Mouse (Mus musculus): ENCODE data around the gene Armh4.
A peak's percentile ranks its signal among the peaks of the same experiment; 100 is the strongest.

The Armh4 gene

DNA sequence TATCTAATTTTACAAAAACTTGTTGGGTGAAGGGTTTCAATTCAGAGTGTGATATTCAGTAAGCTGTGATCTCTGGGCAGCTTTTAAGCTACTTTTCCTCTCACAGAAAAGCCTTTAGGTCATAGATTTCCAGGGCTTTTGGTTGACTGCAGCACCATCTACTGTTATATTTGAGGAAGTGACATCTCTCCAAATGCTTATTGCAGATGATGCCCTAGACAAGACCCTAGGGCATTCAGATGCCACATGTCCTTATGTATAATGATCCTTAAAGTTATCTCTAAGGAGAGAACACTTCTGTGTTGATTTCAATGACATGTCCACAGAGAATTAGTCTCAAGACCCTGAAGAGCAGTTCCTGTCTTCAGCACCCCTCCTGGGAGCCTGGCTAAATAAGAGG lies 49.2 kb downstream of the Armh4 start:
- DNase-seq (ENCODE audit: low read depth, low spot score): peak; percentile 77

DNA sequence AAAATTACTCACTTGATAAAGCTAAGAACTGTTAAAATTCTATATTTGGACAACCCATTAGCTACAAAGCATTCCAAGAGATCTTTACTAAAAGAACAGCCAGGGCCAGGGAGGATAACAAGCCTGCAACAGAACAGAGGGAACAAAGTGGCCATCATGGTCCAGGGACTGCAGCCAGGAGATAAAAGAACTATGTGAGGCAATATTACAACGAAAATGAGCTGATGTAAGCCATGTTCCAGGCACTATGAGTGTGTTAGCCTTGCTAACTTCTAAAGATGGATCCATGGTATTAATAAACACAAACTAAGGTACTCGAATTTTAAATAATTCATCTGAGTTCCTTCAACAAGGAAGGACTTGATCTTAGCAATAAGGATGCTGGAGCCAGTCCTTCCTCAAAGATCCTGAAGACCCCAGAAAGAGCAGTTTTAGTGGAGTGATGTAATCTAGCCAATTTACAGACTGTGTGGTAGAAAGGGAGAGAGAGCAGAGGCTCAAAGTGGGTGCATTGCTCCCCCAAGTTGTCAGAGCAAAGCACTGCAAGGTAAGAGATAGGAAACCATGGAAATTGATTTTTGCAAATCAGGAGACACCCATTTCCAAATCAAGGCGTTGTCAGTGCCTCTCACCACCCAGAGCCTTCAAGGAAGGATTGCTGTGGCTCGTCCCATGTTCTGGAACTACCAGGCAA lies 59.7 kb downstream of the Armh4 start:
- DNase-seq (ENCODE audit: low read depth, low spot score): peak; percentile 73

DNA sequence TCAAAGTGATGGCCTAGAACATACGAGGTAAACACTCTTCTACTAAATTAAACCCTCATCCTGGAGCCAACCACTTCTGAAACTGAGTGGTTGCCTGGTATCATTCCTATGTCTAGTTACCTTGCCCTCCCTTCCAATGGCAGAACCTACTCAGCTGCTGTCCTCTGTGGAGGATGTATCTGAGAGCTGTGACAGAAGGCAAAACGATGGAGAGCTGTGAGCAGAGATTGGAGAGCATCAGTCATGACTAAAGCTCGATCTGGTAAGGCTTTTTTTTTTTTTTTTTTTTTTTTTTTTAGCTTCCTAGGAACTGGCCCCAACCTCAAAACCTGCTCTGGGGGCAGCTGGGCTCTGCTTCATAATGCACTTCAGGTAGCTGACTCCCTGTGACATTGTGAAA lies 60.4 kb downstream of the Armh4 start:
- DNase-seq (ENCODE audit: low read depth, low spot score): peak; percentile 35

DNA sequence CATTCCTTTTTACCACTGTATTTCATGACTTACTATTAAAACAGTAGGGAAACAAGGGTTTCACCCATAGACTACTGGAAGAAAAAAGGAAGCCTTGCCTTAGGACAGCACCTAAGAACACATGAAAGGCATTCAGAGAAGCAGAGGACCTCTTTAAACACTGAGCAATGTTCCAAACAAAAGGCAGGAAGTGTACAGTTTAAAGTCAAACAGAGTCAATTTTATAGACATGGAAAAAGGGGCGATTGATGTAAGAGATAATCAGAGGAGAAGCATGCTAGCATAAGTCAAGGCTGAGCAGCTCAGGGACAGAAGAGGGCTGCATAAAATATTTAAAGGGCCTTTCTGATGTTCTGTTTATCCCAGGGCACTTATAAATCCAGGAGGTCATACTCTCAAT lies 61.9 kb downstream of the Armh4 start:
- no peak for DNase-seq (ENCODE audit: low read depth, low spot score)

DNA sequence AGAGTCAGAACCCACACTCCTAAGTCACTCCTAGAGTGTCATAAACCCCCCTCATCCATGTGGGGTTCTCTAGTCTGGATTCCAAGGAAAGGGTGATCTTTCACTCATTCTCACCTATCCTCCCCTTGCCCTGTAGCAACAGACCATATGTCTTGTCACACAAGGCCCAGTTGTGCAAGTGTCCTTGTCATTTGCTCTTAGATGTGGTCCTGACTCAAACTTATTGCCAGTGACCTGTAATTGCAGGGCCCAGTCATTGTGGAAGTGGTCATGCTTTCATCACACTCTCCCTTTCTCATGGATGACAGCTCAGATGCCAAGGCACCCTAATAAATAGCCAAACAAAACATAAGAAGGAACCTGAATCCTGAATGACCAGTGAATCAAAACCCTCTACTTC lies 63.5 kb downstream of the Armh4 start:
- no peak for DNase-seq (ENCODE audit: low read depth, low spot score)

DNA sequence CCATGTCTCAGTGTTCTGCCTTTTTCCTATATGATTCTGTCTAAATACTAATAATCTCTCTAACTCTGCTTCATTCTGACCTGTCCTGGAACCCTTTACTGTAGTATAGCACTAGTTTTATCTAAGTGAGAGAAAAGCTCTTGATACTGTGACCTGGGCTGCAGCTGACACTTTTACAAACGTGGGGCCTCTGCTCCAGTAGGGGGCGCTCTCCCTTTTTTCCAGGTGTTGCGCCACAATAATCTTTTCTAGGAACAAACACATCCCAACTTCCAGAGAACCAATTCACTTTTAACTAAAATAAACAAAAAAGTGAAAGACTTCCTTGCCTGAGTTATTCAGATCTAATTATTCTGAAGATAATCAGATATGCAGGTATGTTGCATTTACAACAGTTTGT lies 72.2 kb downstream of the Armh4 start:
- no peak for DNase-seq (ENCODE audit: low read depth, low spot score)

DNA sequence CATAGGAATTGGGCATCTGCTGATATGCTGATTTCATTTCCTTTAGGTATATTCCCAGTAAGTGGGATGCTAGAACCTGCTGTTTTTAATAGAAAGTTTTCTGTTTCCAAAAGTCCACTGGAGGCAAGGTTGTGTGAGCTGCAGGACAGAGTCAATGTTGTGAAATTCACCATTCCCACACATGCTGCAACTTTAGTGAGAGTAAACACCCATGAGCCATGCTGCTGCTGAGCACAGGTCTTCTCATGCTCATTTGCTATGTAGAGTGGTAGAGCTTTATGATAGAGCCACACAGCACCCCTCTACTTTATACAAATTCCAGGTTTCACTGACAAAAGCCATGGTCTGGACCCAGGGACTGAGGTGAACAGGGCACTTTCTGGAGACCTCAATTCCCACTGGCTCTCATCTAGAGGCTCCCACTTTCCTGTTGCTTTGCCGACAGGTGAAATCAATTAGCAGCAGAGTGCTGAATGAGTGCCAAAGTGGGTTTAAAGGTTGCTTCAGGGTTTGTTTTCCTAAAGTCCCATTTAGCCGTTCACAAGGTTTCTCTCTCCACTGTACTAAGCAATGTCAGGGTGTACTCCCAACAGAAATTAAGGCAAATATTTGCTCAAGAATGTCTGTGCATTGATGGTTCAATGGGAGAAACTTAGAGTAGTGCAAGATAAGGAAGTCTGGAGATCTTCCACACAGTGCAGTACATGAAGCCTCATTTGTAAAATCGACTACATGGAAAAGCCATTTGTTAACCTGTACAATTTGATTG lies 79.6 kb downstream of the Armh4 start:
- no peak for DNase-seq (ENCODE audit: low read depth, low spot score)

DNA sequence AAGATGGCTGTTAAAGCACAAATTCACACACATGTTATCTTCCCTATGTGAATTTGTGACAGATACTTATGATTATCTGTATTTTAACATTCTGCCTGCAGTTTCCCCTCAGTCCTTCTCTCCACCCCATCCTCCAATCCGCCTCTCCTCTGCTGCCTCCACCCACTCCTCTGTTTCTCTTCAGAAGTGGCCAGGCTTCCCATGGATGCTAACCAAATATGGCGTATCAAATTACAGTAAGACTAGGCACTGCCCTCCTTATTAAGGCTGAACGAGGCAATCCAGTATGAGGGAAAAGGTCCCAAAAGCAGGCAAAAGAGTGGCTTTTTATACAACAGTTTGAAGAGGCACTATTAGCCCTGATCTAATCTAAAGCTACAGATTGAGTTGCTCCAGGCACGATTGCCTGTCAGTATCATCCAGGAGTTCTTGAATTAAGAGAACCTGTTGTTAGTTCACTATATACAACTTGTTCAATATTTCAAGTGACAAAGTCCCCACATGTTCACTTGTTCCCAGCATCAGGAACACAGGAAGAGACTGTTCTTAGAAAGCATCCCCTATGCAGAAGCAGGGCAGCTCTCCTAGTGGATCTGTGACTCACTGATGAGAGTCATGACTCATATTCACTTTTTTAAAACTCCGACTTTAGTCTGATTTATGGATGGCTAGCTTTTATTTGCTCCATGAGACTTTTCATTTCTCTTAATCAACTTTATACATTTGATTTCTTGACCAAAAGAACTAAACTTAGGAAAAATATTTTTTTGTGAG lies 103.5 kb downstream of the Armh4 start:
- peak; percentile 53 for DNase-seq (ENCODE audit: low read depth, low spot score)

DNA sequence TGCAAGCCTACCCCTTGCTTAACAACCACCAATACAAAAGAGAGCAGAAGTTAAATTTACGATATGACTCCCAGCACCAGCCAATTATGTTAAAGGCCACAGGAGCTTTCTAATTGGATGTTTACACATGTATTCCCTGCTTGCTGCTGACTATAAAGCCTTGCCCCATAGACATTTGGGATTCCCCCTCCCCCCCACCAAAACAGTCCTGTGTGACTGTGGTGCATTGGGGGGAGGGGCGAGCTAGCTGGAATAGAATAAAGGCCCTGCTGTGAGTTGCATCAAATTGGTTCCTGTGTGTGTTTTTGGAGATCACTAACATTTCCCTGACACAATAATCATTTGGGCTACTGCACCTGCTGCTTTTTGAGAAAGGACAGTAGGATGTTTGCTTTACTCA lies 106.6 kb downstream of the Armh4 start:
- no peak for DNase-seq (ENCODE audit: low read depth, low spot score)

DNA sequence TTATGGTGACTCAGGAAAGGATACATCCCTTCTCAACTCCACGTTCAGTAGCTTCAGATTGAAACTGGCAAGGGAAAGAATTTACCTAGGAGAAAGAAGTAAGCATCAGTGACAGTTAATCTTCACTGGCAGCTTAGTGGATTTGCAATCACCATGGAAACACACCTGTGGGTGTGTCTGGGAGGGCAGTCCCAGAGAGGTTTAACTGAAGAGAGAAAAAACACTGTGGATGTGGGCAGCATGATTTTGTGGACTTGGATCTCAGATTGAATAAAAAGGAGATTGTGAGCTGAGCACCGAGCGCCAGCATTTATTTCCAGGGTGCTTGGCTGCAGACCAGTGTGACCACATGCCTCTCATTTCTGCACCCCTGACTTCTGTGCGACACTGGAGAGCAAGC lies 122.7 kb downstream of the Armh4 start:
- DNase-seq (ENCODE audit: low read depth, low spot score): no peak

DNA sequence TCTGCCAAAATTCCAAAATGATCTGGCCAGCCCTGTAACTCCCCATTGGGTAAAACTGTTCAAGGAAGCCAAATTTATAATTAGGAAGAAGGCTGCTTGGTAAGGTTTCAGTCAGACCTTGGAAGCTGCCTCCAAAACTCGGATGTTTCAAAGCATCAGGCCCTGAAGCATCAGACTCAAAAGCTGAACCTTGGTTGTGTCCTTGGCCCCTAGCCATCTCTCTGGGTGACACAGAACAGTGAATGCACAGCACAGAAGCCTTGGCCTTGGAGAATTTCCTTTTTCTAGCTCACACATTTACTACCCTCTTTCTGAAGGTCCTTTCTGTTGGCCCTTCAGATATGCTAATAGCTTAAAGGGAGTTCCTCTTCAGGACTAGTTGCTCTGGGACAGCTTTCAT lies 134.0 kb downstream of the Armh4 start:
- DNase-seq (ENCODE audit: low read depth, low spot score): peak; percentile 36

DNA sequence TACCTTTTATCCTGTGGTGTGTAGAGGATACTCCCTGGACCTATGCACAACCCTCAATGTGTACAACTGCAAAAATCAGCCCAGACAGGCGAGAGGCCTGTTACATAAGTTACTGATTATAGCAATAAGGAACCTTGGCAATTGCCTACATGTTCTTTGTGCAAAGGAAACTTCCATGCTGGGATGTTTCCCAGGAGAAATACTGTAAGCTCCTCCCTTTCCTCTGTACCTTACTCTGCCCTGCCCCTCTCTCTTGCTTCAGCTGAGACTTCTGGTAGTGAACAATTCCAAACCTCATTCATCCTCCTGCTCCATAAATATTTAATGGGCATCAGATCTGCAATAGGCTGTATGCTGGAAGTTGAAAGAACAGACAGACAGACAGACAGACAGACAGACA lies 145.8 kb downstream of the Armh4 start:
- DNase-seq (ENCODE audit: low read depth, low spot score): peak; percentile 45

DNA sequence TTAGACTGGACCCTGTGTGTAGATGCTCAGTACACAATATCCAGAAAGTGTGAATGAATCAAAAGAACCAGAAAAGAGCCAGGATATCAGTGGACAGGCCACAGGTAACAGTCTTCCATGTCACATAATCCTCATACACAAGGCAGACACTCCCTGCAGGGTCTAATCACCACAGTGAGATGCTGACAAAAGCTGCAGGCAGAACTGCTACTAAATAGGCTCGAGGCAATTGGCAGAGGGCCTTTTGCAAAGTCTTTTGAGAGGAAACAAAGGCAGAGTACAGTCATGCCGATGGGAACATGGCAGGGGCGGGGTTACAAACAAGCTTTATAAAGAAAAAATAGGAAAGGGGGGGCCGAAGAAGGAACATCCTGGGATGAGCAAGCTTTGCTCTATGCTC lies 157.1 kb downstream of the Armh4 start:
- peak; percentile 5 for DNase-seq (ENCODE audit: low read depth, low spot score)

Measured in brain, adult 2 months (tissue).